7 mouse cellular contexts compared by ENCODE assay signal in genomic region chr16:22009099-22009584, GRCm38 (mm10). TPM values are rescaled to one million over a fixed set of nuclear protein-coding genes. Genes with fewer than 3 reads are reported as not detected.
DNase-seq lines count a peak whose midpoint lies in the region; ATAC-seq lines count a peak whose summit lies in the region.

Gene Senp2, plus strand, starts transcription at chr16:22009484.

- peak within 1 kb of the TSS; percentile 70 for H3K4me2 ChIP-seq in embryonic facial prominence, embryonic 12.5 days (replicated peaks)
- peak within 1 kb of the TSS; percentile 71 for H3K4me2 ChIP-seq in limb, embryonic 11.5 days (ENCODE audit: low read depth, severe bottlenecking)
- peak within 1 kb of the TSS; percentile 83 for H3K4me2 ChIP-seq in midbrain, embryonic 14.5 days (ENCODE audit: low read length)

- H3K4me1 ChIP-seq in embryonic facial prominence, embryonic 12.5 days = peaks cover 12% of the 10 kb centered on the region
- H3K4me1 ChIP-seq in limb, embryonic 11.5 days (ENCODE audit: control insufficient read depth, insufficient read depth, low read length) = peaks cover 4% of the 10 kb centered on the region; the same call in 1 of the 2 replicates
- peaks cover 9% of the 10 kb centered on the region; the same call in 1 of the 2 replicates for H3K4me1 ChIP-seq in midbrain, embryonic 14.5 days (ENCODE audit: control insufficient read depth, insufficient read depth, low read length)

- peak within 1 kb of the TSS; percentile 94 for H3K9ac ChIP-seq in embryonic facial prominence, embryonic 12.5 days
- peak within 1 kb of the TSS; percentile 87 for H3K9ac ChIP-seq in limb, embryonic 11.5 days (ENCODE audit: low read length)
- peak within 1 kb of the TSS; percentile 89 for H3K9ac ChIP-seq in midbrain, embryonic 14.5 days (replicated peaks; ENCODE audit: low read length)

- under 1% methylated on average over 34 of the region's 45 CpGs for WGBS in embryonic facial prominence, embryonic 12.5 days
- WGBS in limb, embryonic 11.5 days = under 1% methylated on average over 45 of the region's 45 CpGs
- WGBS in midbrain, embryonic 14.5 days = under 1% methylated on average over 45 of the region's 45 CpGs

- H3K27me3 ChIP-seq in embryonic facial prominence, embryonic 12.5 days = no peaks in the 10 kb centered on the region
- no peaks in the 10 kb centered on the region for H3K27me3 ChIP-seq in limb, embryonic 11.5 days (ENCODE audit: control insufficient read depth, insufficient read depth, low read length)
- H3K27me3 ChIP-seq in midbrain, embryonic 14.5 days (ENCODE audit: control insufficient read depth, insufficient read depth, low read length) = no peaks in the 10 kb centered on the region

- peak within 1 kb of the TSS; percentile 98 for H3K4me3 ChIP-seq in embryonic facial prominence, embryonic 12.5 days
- H3K4me3 ChIP-seq in limb, embryonic 11.5 days (ENCODE audit: low read depth, low read length) = peak within 1 kb of the TSS; percentile 99
- H3K4me3 ChIP-seq in midbrain, embryonic 14.5 days (replicated peaks; ENCODE audit: low read depth, low read length) = peak within 1 kb of the TSS; percentile 92

- peak within 1 kb of the TSS; percentile 81 for H3K27ac ChIP-seq in embryonic facial prominence, embryonic 12.5 days
- no peak within 1 kb of the TSS for H3K27ac ChIP-seq in limb, embryonic 11.5 days (replicated peaks; ENCODE audit: low read depth, low read length)
- H3K27ac ChIP-seq in midbrain, embryonic 14.5 days (replicated peaks; ENCODE audit: low read depth, low read length) = peak within 1 kb of the TSS; percentile 81

- ATAC-seq in embryonic facial prominence, embryonic 12.5 days (ENCODE audit: insufficient number of reproducible peaks, insufficient read depth, low FRiP score, low TSS enrichment) = peak; percentile 98
- peak; percentile 98 for ATAC-seq in limb, embryonic 11.5 days (ENCODE audit: insufficient number of reproducible peaks, low FRiP score, low TSS enrichment, low read depth)
- ATAC-seq in midbrain, embryonic 14.5 days (ENCODE audit: low FRiP score, low TSS enrichment) = peak; percentile 99

- no peaks in the 10 kb centered on the region for H3K36me3 ChIP-seq in embryonic facial prominence, embryonic 12.5 days
- no peaks in the 10 kb centered on the region for H3K36me3 ChIP-seq in limb, embryonic 11.5 days (ENCODE audit: control insufficient read depth, insufficient read depth, low read length)
- no peaks in the 10 kb centered on the region for H3K36me3 ChIP-seq in midbrain, embryonic 14.5 days (ENCODE audit: control insufficient read depth, insufficient read depth, low read length)

- no peaks in the 10 kb centered on the region for H3K9me3 ChIP-seq in embryonic facial prominence, embryonic 12.5 days
- H3K9me3 ChIP-seq in limb, embryonic 11.5 days (ENCODE audit: control insufficient read depth, low read length) = no peaks in the 10 kb centered on the region
- H3K9me3 ChIP-seq in midbrain, embryonic 14.5 days (ENCODE audit: control insufficient read depth, low read length) = no peaks in the 10 kb centered on the region

- DNase-seq in adrenal gland, postnatal 25 days = peak; percentile 100
- peak; percentile 100 for DNase-seq in heart, adult 11 months
- DNase-seq in kidney, adult 18-20 months = peak; percentile 100
- peak; percentile 100 for DNase-seq in limb, embryonic 11.5 days (ENCODE audit: low spot score)
- peak; percentile 100 for DNase-seq in midbrain, embryonic 14.5 days
- peak; percentile 98 to 100 for DNase-seq in spleen, adult 18-20 months

RNA-seq across cellular contexts. Expression of gene Senp2, which starts in this region (rescaled TPM):
- total RNA-seq in adrenal gland, postnatal 25 days (2021) = 36.0 and 40.1 TPM in 2 replicates
- 62.7 and 68.3 TPM in 2 replicates for polyA plus RNA-seq in embryonic facial prominence, embryonic 12.5 days (2016; fragmentation: Nextera tagmentation; extraction: Ambion mirVana)
- polyA plus RNA-seq in limb, embryonic 11.5 days (2014; fragmentation: Nextera tagmentation; extraction: Ambion mirVana) = 66.8 and 76.8 TPM in 2 replicates
- 41.1 and 58.4 TPM in 2 replicates for polyA plus RNA-seq in midbrain, embryonic 14.5 days (2014; fragmentation: Nextera tagmentation; extraction: Ambion mirVana)
